Mouse (Mus musculus): ENCODE data around the gene Gstp3.

DNA sequence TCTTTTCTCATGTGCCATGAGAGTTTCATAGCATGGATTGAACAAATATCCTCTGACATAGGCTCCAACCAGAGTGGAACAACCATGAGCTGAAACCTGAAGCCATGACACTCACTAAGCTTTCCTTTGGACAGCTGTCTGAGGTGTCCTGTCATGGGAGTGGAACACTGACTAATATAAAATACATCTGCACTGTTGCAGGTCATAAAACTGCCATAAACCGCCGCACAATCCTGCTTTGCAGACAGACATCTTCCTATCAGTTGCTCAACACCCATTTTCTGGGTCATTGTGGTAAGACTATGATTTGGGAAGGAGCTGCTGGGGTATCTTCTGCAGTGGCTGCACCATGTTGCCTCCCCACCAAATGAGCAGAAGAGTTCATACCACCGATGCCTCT, 33.4 kb upstream of the Gstp3 start:
- TF ChIP-seq POLR2A (IDR thresholded peaks at IDR 0.05; ENCODE audit: insufficient read depth, low read depth, low read length) (no peak), CTCF (IDR thresholded peaks at IDR 0.05; ENCODE audit: insufficient read depth, low read depth, low read length) (no peak)
